Mouse (Mus musculus): ENCODE measurements around the gene Sorcs2.

DNA sequence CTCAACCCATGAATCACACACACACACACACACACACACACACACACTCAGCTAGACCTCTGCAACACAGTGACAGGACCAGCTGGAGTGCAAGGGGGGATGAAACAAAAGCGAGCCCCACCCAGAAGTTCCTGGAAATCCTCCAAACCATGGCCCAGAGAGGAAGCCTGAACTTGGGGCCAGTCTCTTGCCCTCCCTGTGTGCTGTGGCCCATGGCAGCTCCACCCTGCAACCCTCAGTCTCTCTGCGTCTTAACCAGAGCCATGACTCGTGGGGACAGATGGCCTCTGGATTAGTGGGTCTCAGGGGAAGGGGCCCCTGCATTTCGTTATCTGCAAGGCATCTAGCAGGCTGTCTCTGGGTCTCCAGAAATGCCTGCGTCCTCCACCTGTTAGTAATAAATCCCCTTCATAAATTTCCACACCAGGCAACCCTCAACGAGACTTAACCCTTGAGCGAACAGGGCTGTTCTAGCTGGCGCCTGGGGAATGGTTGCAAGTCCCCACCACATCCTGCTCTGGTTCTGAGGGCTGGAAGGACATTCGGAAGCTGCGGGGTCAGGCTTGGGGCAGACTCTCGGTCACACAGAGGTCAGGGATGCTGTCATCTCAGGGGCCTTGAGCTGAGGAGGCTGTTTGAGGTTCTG lies 24.6 kb downstream of the Sorcs2 start:
- TF ChIP-seq CTCF (IDR thresholded peaks at IDR 0.05; ENCODE audit: low read depth, low read length) (no peak), POLR2A (IDR thresholded peaks at IDR 0.05; ENCODE audit: extremely low read depth, insufficient read depth, low read length) (no peak)

Measured in liver, adult 2 months (tissue).